Comparison of ENCODE assay signal across 15 mouse cellular contexts in genomic region chr4:55040258-55040964, GRCm38 (mm10).
DNase-seq lines count a peak whose midpoint lies in the region; ATAC-seq lines count a peak whose summit lies in the region.
"Had no signal": no experiment of that assay in that cellular context is flagged by ENCODE, and none has a peak within 500 bp of the region (broad histone marks: within the 10 kb centered on the region; RNA-seq: fewer than 3 reads in every experiment).

No protein-coding gene starts in this region.

- H3K27ac ChIP-seq in embryonic facial prominence, embryonic 13.5 days, result peak overlapping the region; percentile 28
- H3K27ac ChIP-seq in embryonic facial prominence, embryonic 10.5 days (replicated peaks), result no peak overlapping the region
- H3K27ac ChIP-seq in midbrain, embryonic 11.5 days (ENCODE audit: low read depth, low read length), result no peak overlapping the region; the same call in 1 of the 2 replicates
- H3K27ac ChIP-seq: embryonic facial prominence, embryonic 12.5 days; kidney, postnatal 0 days had no signal

- no peaks in the 10 kb centered on the region for H3K9me3 ChIP-seq in embryonic facial prominence, embryonic 13.5 days
- H3K9me3 ChIP-seq in embryonic facial prominence, embryonic 10.5 days, result no peaks in the 10 kb centered on the region
- no peaks in the 10 kb centered on the region for H3K9me3 ChIP-seq in midbrain, embryonic 11.5 days (ENCODE audit: control insufficient read depth, low read length)
- H3K9me3 ChIP-seq: embryonic facial prominence, embryonic 12.5 days had no signal

- no peak overlapping the region for H3K4me3 ChIP-seq in embryonic facial prominence, embryonic 13.5 days
- no peak overlapping the region for H3K4me3 ChIP-seq in embryonic facial prominence, embryonic 10.5 days
- no peak overlapping the region for H3K4me3 ChIP-seq in midbrain, embryonic 11.5 days (ENCODE audit: low read depth, low read length)
- H3K4me3 ChIP-seq: embryonic facial prominence, embryonic 12.5 days had no signal

- 65% methylated on average over 8 of the region's 8 CpGs for WGBS in embryonic facial prominence, embryonic 13.5 days
- WGBS in embryonic facial prominence, embryonic 10.5 days, result 70% methylated on average over 8 of the region's 8 CpGs
- WGBS in midbrain, embryonic 11.5 days, result 61% methylated on average over 8 of the region's 8 CpGs

- no peak overlapping the region for H3K4me2 ChIP-seq in embryonic facial prominence, embryonic 13.5 days
- no peak overlapping the region for H3K4me2 ChIP-seq in midbrain, embryonic 11.5 days
- H3K4me2 ChIP-seq: embryonic facial prominence, embryonic 12.5 days had no signal

- peaks cover 25% of the 10 kb centered on the region for H3K36me3 ChIP-seq in embryonic facial prominence, embryonic 13.5 days
- H3K36me3 ChIP-seq in embryonic facial prominence, embryonic 10.5 days (replicated peaks), result peaks cover 100% of the 10 kb centered on the region
- peaks cover 20% of the 10 kb centered on the region for H3K36me3 ChIP-seq in midbrain, embryonic 11.5 days (ENCODE audit: control insufficient read depth, insufficient read depth, low read length)

- DNase-seq in embryonic facial prominence, embryonic 10.5 days (ENCODE audit: low spot score), result no peak
- DNase-seq in left cerebral cortex, adult 18-20 months (ENCODE audit: low spot score in 2 of 2), result peak; percentile 30 to 39
- DNase-seq in left cerebral cortex, postnatal 4 days, result no peak
- peak; percentile 19 for DNase-seq in ES-CJ7 (ENCODE audit: low read depth, low spot score)
- peak; percentile 84 for DNase-seq in midbrain, embryonic 11.5 days (ENCODE audit: low spot score, missing footprints)
- no peak for DNase-seq in gastrocnemius, postnatal 10 days
- no peak for DNase-seq in thymus, postnatal 0 days (ENCODE audit: low spot score)
- DNase-seq: adrenal gland, postnatal 36 days; cerebellum, adult 8-10 months; heart, postnatal 14 days; lung, adult 2 months; thymus, adult 18-20 months had no signal

- no peaks in the 10 kb centered on the region for H3K27me3 ChIP-seq in embryonic facial prominence, embryonic 13.5 days
- no peaks in the 10 kb centered on the region for H3K27me3 ChIP-seq in embryonic facial prominence, embryonic 10.5 days (replicated peaks; ENCODE audit: low read depth, poor library complexity, severe bottlenecking)
- H3K27me3 ChIP-seq in midbrain, embryonic 11.5 days (ENCODE audit: control insufficient read depth, insufficient read depth, low read length), result no peaks in the 10 kb centered on the region
- H3K27me3 ChIP-seq: embryonic facial prominence, embryonic 12.5 days had no signal

- H3K9ac ChIP-seq in embryonic facial prominence, embryonic 13.5 days, result no peak overlapping the region
- no peak overlapping the region for H3K9ac ChIP-seq in midbrain, embryonic 11.5 days (ENCODE audit: low read length)
- H3K9ac ChIP-seq: embryonic facial prominence, embryonic 12.5 days had no signal

- H3K4me1 ChIP-seq in embryonic facial prominence, embryonic 13.5 days, result peaks cover 39% of the 10 kb centered on the region
- H3K4me1 ChIP-seq in embryonic facial prominence, embryonic 10.5 days, result peaks cover 38% of the 10 kb centered on the region
- peaks cover 21% of the 10 kb centered on the region for H3K4me1 ChIP-seq in midbrain, embryonic 11.5 days (ENCODE audit: control insufficient read depth, insufficient read depth, low read length)

- intact Hi-C loops in left cerebral cortex, postnatal 4 days (cut with DNase I), result no loop called here

- no peak for ATAC-seq in embryonic facial prominence, embryonic 13.5 days (ENCODE audit: insufficient number of reproducible peaks, insufficient read depth, low FRiP score, low TSS enrichment, low read depth)
- ATAC-seq in midbrain, embryonic 11.5 days (ENCODE audit: low FRiP score), result no peak

Comparison
In these comparisons a context has a peak if more than half of its experiments do, and no peak if none do; other contexts are left out.
1. DNase-seq: peak in left cerebral cortex, adult 18-20 months (2 of 2), ES-CJ7 (single experiment) and midbrain, embryonic 11.5 days (single experiment); none in embryonic facial prominence, embryonic 10.5 days (single experiment), left cerebral cortex, postnatal 4 days (single experiment), gastrocnemius, postnatal 10 days (single experiment) and thymus, postnatal 0 days (single experiment).